Mouse (Mus musculus): ENCODE data around the gene Ubac2.

The Ubac2 gene

GRCm38 (mm10) chr14:121928375-121929137, 50.1 kb downstream of the Ubac2 start:
- DNase-seq, result peak; percentile 52 to 80

- DNase-seq, result peak in 1 of 2 experiments; percentile 24
Measured at GRCm38 (mm10) chr14:121929243-121929951, 51.0 kb downstream of the Ubac2 start.

- no peak for DNase-seq
Measured at GRCm38 (mm10) chr14:121930731-121931383, 52.4 kb downstream of the Ubac2 start.

- no peak for DNase-seq
Measured at GRCm38 (mm10) chr14:121931594-121931993, 53.2 kb downstream of the Ubac2 start.

- DNase-seq, result no peak
Measured at GRCm38 (mm10) chr14:121932180-121932579, 53.8 kb downstream of the Ubac2 start.

- DNase-seq, result no peak
Measured at GRCm38 (mm10) chr14:121933906-121934596, 55.6 kb downstream of the Ubac2 start.

DNA sequence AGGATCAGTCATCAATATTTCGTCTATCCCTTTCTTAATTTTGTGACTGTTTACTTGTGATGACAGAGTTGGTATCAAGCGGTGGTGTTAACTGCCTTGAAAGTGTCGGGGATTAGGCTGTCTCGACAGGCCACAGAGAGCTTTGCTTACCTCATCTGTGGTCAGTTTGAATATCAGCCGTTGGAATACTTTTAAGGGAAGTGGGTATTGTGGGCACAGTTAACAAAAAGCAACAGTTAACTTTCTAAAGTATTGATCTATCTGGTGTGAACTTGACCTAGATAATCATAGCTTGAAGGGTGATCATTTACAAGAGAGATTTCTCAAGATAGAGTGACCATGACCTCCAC, 56.2 kb downstream of the Ubac2 start:
- no peak for DNase-seq

DNA sequence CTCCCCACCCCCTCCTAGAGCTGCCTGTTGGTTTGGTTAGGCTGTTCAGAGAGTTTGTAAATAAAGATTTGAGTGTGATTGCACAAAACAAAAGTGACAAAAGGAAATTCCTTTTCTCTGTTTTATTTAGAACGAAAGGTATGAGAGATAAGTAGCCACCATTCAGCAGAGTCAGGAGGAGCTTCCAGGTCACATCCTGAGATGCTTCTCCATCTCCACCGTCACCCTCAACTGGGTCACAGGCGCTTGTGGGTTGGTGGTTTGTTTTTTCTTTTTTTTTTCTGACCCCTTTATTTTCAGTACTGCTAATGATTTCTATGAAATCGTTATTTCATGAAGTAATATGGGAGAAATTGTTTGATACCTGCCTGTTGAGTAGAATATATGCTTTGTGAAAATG, 57.9 kb downstream of the Ubac2 start:
- DNase-seq, result no peak

DNA sequence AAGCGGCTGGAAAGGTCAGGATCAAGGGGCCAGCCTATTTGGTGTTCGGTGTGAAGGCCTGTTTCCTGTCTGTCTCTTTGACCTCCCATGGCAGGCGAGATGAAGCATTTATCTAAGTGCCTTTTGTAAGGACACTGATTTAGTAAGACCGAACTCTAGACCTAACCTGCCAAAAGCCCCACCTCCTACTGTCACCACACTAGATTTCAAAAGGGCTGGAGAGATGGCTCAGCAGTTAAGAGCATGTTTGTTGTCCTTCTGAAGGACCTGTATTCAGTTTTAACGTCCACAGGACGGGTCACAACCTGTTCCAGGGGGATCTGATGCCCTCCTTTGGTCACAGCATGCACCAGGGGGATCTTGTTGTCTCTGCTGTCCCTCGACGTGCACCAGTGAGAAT, 58.4 kb downstream of the Ubac2 start:
- no peak for DNase-seq

- no peak for DNase-seq
Measured at GRCm38 (mm10) chr14:121937601-121938255, 59.3 kb downstream of the Ubac2 start.

DNA sequence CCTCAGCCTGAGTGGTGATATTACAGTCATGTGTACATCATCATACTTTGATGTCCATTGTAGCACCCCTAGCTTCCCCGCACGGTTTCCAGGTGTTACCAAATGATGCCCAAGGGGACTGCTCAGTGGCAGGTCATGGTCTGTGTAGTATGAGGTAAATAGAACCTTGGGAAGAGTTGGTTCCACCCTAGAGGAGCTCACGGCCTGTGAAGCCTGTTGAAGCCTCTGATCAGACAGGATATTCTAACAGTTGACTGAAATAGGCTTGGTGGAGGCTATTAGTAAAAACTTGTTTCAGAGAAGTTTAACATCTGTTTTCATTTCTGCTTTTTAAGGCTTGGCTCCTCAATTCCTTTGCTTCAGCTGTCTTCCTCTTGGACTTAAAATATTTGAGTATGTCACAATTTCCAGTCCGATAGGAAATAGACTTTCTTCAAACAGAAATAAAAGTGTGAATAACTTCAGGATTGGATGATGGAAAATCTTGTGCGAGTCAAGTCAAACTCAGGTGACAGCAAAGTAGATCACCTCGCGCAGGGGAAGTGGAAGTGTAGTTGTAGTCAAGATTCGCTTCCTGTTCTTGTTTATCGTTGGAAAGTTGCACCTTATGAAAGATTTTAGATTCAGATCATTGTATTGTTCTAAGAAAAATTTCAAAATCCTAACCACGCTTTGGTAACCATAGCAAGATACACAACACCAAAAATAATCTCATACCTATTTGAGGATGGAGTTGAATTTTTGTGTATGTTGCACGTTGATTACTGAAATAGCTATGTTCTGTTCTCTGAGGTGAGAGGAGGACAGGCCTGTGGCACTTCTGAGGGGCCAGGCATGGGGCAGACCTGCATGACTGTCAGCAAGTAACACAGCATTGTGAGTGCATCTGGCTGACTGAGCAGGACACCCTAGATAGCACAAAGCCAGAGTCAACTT, 60.1 kb downstream of the Ubac2 start:
- no peak for DNase-seq

- DNase-seq, result no peak
Measured at GRCm38 (mm10) chr14:121939582-121939981, 61.2 kb downstream of the Ubac2 start.

- peak; percentile 51 to 52 for DNase-seq
Measured at GRCm38 (mm10) chr14:121946131-121946530, 67.7 kb downstream of the Ubac2 start.

DNA sequence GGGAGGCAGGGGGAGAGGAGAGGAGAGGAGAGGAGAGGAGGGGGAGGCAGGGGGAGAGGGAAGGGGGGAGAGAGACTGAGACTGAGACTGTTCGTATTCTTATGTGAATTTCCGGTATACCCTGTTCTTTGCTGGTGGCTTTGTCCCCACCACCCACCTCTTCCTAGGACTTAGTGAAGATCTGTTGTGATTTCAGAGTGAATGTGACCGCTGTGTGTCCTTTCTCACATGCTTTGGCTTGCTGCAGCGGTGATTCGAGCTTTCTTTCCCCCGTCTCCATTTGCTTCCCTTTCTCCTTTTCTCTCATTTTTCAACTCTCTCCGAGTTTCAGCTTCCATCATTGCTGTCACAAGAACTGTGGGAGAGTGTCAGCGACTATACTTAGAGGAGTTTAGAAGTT, 68.3 kb downstream of the Ubac2 start:
- DNase-seq, result no peak

DNA sequence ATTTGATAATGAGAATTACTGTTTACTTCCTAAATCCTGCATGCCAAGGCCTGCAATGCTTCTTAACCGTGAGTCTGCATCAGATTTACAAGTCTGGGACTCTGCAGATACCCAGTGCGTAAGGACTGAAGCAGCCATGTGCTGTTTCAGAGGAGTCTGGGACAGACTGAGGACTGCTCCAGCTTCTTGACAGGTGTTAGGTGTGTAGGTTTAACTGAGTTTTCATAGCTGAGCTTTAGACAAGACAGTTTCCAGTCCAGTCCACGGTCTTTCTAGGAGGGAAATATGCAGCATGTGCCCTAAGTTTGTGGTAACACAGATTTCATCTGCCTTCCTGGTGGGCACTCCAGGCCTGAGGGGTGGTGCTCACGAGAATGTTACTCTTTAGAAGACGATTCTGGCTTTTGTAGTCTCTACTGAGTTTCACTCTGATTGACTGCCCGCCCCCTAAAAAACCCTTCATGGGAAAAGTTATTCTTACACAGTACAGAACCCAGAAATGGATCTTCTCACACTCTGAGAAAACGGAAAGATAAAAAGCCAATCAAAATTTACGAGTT, 68.9 kb downstream of the Ubac2 start:
- DNase-seq, result no peak

GRCm38 (mm10) chr14:121947966-121948365, 69.5 kb downstream of the Ubac2 start:
- no peak for DNase-seq

DNA sequence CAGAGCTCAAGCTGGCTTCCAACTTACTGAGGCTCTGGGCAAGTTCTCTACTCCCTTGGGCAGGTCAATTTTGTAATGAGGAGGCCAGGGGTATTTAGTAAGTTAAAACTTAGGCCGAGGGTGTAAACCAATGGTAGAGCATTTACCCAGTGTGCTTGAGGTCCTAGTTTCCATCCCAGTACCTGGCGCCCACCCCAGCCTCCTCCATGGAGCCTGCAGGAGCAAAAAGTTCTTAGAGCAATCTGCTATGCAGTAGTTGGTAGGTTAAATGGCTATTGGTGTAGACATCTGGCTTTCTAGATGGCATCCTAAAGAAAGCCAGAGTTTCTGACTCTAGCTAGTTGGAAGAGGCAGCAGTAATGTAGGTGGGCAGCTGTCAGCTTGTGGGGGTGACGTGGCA, 71.0 kb downstream of the Ubac2 start:
- no peak for DNase-seq

- no peak for DNase-seq
Measured at GRCm38 (mm10) chr14:121949897-121950296, 71.5 kb downstream of the Ubac2 start.

DNA sequence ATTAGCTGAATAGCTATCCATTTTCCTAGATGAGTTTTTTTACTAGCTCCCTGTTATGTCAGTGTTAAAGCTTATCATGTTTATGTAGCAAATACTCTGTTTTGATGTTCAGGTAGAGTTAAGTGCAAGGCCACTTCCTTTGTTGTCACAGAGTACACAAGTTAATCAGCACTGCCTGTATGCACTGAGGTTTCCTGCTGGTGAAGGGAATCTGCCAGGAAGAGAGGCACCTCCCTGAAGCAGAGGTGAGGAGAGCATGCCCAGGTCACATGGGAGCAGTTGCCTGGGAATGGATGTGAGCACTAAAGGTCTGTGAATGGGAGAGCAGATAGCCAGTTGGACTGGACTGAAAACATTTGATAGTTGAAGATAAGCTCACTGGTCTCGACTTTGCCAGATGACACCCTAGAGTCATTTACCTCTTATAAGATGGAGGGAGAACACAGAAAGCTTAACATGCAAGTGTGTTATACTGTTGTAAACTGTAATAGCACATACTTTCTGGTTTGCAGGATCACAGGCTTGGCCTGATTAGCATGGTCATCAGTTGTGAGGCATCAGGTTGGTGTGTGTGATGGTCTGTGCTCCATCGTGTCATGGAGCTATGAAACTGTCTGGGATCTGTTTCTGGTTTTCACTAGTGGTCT, 73.1 kb downstream of the Ubac2 start:
- DNase-seq, result no peak

DNA sequence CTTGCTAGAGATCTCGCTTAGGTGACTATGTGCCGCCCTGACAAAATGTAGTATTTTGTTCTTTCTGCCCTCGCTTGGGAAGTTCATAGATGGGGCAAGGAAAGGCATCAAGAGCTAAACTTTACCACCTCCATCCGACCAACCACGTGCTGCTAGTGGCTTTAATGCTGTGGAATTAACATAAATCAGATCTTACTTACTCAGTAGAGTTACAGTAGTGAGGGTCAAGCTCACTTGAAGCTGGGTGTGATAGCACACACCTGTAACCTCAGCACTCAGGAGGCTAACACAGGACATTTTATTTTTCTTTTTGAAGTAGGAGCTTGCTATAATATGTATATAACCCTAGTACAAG, 73.6 kb downstream of the Ubac2 start:
- DNase-seq, result no peak

GRCm38 (mm10) chr14:121954129-121954528, 75.7 kb downstream of the Ubac2 start:
- no peak for DNase-seq

Measured in kidney, postnatal 36 days (tissue).